17 mouse cellular contexts compared by ENCODE assay signal in genomic region chr11:94317515-94317914, GRCm38 (mm10). TPM values are rescaled to one million over a fixed set of nuclear protein-coding genes. Genes with fewer than 3 reads are reported as not detected.
DNase-seq lines count a peak whose midpoint lies in the region; ATAC-seq and TF ChIP-seq lines count a peak whose summit lies in the region.
"Had no signal": no experiment of that assay in that cellular context is flagged by ENCODE, and none has a peak within 500 bp of the region (broad histone marks: within the 10 kb centered on the region; RNA-seq: fewer than 3 reads in every experiment).

No protein-coding gene starts in this region.

- 64% methylated on average over 4 of the region's 4 CpGs for whole genome bisulfite sequencing in heart, embryonic 14.5 days
- 73% methylated on average over 4 of the region's 4 CpGs for WGBS in midbrain, embryonic 10.5 days
- 42% methylated on average over 4 of the region's 4 CpGs for WGBS in midbrain, embryonic 16.5 days

- H3K27ac ChIP-seq in heart, embryonic 14.5 days (replicated peaks in 1 of 2; ENCODE audit: control insufficient read depth in 1 of 2, insufficient read depth in 1 of 2, low read depth in 2 of 2, low read length in 2 of 2): no peak overlapping the region; a peak in 1 of 4 replicates
- H3K27ac ChIP-seq in midbrain, embryonic 10.5 days (replicated peaks): no peak overlapping the region
- no peak overlapping the region for H3K27ac ChIP-seq in midbrain, embryonic 16.5 days (ENCODE audit: low read length)
- H3K27ac ChIP-seq: hindbrain, postnatal 0 days; kidney, embryonic 15.5 days; left cerebral cortex, adult 2 months; limb, embryonic 15.5 days had no signal

- H3K36me3 ChIP-seq in heart, embryonic 14.5 days (ENCODE audit: control insufficient read depth, insufficient read depth, low read length): peaks cover 10% of the 10 kb centered on the region; the same call in 1 of the 2 replicates
- H3K36me3 ChIP-seq in midbrain, embryonic 10.5 days: peaks cover 37% of the 10 kb centered on the region
- no peaks in the 10 kb centered on the region for H3K36me3 ChIP-seq in midbrain, embryonic 16.5 days (ENCODE audit: control insufficient read depth, insufficient read depth, low read length)
- H3K36me3 ChIP-seq in myocyte (ENCODE audit: control insufficient read depth, insufficient read depth): no peaks in the 10 kb centered on the region

- no peak overlapping the region for H3K9ac ChIP-seq in heart, embryonic 14.5 days (ENCODE audit: low read length)
- H3K9ac ChIP-seq in midbrain, embryonic 16.5 days (ENCODE audit: low read depth, low read length): no peak overlapping the region
- H3K9ac ChIP-seq: kidney, embryonic 15.5 days; limb, embryonic 15.5 days had no signal

- H3K4me3 ChIP-seq in heart, embryonic 14.5 days (ENCODE audit: control insufficient read depth in 1 of 2, insufficient read depth in 1 of 2, low read depth in 1 of 2, low read length in 2 of 2): no peak overlapping the region
- peak overlapping the region; percentile 11; the same call in 1 of the 2 replicates for H3K4me3 ChIP-seq in midbrain, embryonic 10.5 days
- no peak overlapping the region for H3K4me3 ChIP-seq in midbrain, embryonic 16.5 days (ENCODE audit: low read depth, low read length)
- H3K4me3 ChIP-seq in myocyte: no peak overlapping the region
- H3K4me3 ChIP-seq: kidney, embryonic 15.5 days; left cerebral cortex, adult 2 months; limb, embryonic 15.5 days had no signal

- H3ac ChIP-seq in myocyte (ENCODE audit: control insufficient read depth, insufficient read length): no peak overlapping the region

- H3K27me3 ChIP-seq in heart, embryonic 14.5 days (ENCODE audit: control insufficient read depth, insufficient read depth, low read length): no peaks in the 10 kb centered on the region
- H3K27me3 ChIP-seq in midbrain, embryonic 10.5 days (ENCODE audit: low read depth, poor library complexity, severe bottlenecking): no peaks in the 10 kb centered on the region
- no peaks in the 10 kb centered on the region for H3K27me3 ChIP-seq in midbrain, embryonic 16.5 days (ENCODE audit: control insufficient read depth, insufficient read depth, low read depth, low read length)
- no peaks in the 10 kb centered on the region for H3K27me3 ChIP-seq in myocyte (ENCODE audit: control insufficient read depth, insufficient read depth, insufficient read length)
- H3K27me3 ChIP-seq: kidney, embryonic 15.5 days; limb, embryonic 15.5 days had no signal

- H3K4me2 ChIP-seq in heart, embryonic 14.5 days (ENCODE audit: low read length): 0 out of 2 replicates have a peak overlapping the region, but pooled peaks have one; percentile 0
- H3K4me2 ChIP-seq in midbrain, embryonic 16.5 days (ENCODE audit: low read length): no peak overlapping the region
- H3K4me2 ChIP-seq in myocyte (ENCODE audit: low read depth): peak overlapping the region; percentile 14
- H3K4me2 ChIP-seq: kidney, embryonic 15.5 days; limb, embryonic 15.5 days had no signal

- peaks cover 4 to 64% of the 10 kb centered on the region in 2 experiments; a peak in 3 of 4 replicates for H3K4me1 ChIP-seq in heart, embryonic 14.5 days (ENCODE audit: control insufficient read depth in 2 of 2, insufficient read depth in 2 of 2, low read length in 2 of 2)
- H3K4me1 ChIP-seq in midbrain, embryonic 10.5 days: peaks cover 60% of the 10 kb centered on the region
- peaks cover 51% of the 10 kb centered on the region for H3K4me1 ChIP-seq in midbrain, embryonic 16.5 days (ENCODE audit: control insufficient read depth, insufficient read depth, low read length)

- no peak for TF ChIP-seq POLR2A in myocyte (IDR thresholded peaks at IDR 0.05; ENCODE audit: insufficient read length, low read depth)

- ATAC-seq in heart, embryonic 14.5 days (ENCODE audit: insufficient number of reproducible peaks, insufficient read depth, low FRiP score, low read depth): no peak
- ATAC-seq in midbrain, embryonic 16.5 days: no peak
- ATAC-seq in granulocyte monocyte progenitor cell, adult 5-6 weeks (replicated peaks; ENCODE audit: poor library complexity, severe bottlenecking): peak; percentile 18; the same call in 1 of the 2 replicates
- ATAC-seq: hindbrain, postnatal 0 days had no signal

- H3K79me2 ChIP-seq in myocyte (ENCODE audit: control insufficient read depth, insufficient read depth): peaks cover 91% of the 10 kb centered on the region

- intact Hi-C loops in heart, postnatal 25 days (cut with DNase I): no loop called here

- H3K9me3 ChIP-seq in heart, embryonic 14.5 days (ENCODE audit: control insufficient read depth, low read length): no peaks in the 10 kb centered on the region
- H3K9me3 ChIP-seq in midbrain, embryonic 10.5 days (replicated peaks): no peaks in the 10 kb centered on the region
- H3K9me3 ChIP-seq in midbrain, embryonic 16.5 days (replicated peaks; ENCODE audit: control insufficient read depth, low read length, poor library complexity, severe bottlenecking): no peaks in the 10 kb centered on the region
- H3K9me3 ChIP-seq: kidney, embryonic 15.5 days; limb, embryonic 15.5 days had no signal

- DNase-seq in heart, postnatal 25 days (ENCODE audit: low spot score): no peak
- DNase-seq in midbrain, embryonic 10.5 days (ENCODE audit: low spot score): no peak
- no peak for DNase-seq in urinary bladder, adult 2 months (ENCODE audit: low spot score)
- DNase-seq: cerebellum, adult 8-10 months; right cerebral cortex, postnatal 25 days; thymus, adult 2 months had no signal

TF ChIP-seq in myocyte, 11 proteins besides CTCF, POLR2A, EP300 and RAD21:
- TF ChIP-seq MYOD1 (IDR thresholded peaks at IDR 0.05; ENCODE audit: control insufficient read depth in 1 of 3, insufficient read length in 2 of 3, low read depth in 2 of 3) (no peak), USF1 (IDR thresholded peaks at IDR 0.05; ENCODE audit: low read depth) (no peak), SRF (IDR thresholded peaks at IDR 0.05; ENCODE audit: control insufficient read depth, insufficient read length, low read depth) (no peak), REST (IDR thresholded peaks at IDR 0.05; ENCODE audit: insufficient read depth, insufficient read length) (no peak), TCF3 (IDR thresholded peaks at IDR 0.05; ENCODE audit: insufficient read length, low read depth) (no peak), E2F4 (IDR thresholded peaks at IDR 0.05; ENCODE audit: insufficient read depth) (no peak), POLR2AphosphoS2 (IDR thresholded peaks at IDR 0.05; ENCODE audit: insufficient read length, low read depth) (no peak), TCF12 (IDR thresholded peaks at IDR 0.05; ENCODE audit: insufficient read depth, poor library complexity, severe bottlenecking) (no peak), MYOG (IDR thresholded peaks at IDR 0.05; ENCODE audit: control insufficient read depth in 1 of 3, insufficient read depth in 1 of 3, insufficient read length in 2 of 3, low read depth in 2 of 3) (no peak), CEBPB (IDR thresholded peaks at IDR 0.05; ENCODE audit: insufficient read depth, poor library complexity, severe bottlenecking) (no peak), MAX (IDR thresholded peaks at IDR 0.05; ENCODE audit: low read depth) (no peak)

RNA-seq across cellular contexts. Expression of gene Luc7l3, which starts 4.3 kb away (rescaled TPM):
- polyA plus RNA-seq in heart, embryonic 14.5 days (2014; fragmentation: Nextera tagmentation; extraction: Ambion mirVana): 61.9 and 62.9 TPM in 2 replicates
- 10 to 100 TPM; 31.4 to 37.7 TPM for total RNA-seq in heart, postnatal 25 days (2021)
- 105 and 109 TPM in 2 replicates for polyA plus RNA-seq in midbrain, embryonic 10.5 days (2016; fragmentation: Nextera tagmentation; extraction: Ambion mirVana)
- 142 and 159 TPM in 2 replicates for polyA plus RNA-seq in midbrain, embryonic 16.5 days (2015; fragmentation: Nextera tagmentation; extraction: Ambion mirVana)
- total RNA-seq in granulocyte monocyte progenitor cell, adult 5-6 weeks (2014; fragmentation: Nextera tagmentation): 172 and 209 TPM in 2 replicates
- total RNA-seq in granulocyte monocyte progenitor cell, adult 5-6 weeks (2017): 335 and 378 TPM in 2 replicates
- polyA plus RNA-seq in myocyte (2012; fragmentation: generic; extraction: Trizol): 15.4 TPM
- polyA plus RNA-seq in urinary bladder, adult 2 months (2012; rRNA removed): 84.6 and 102 TPM in 2 replicates

RNA-seq across cellular contexts. Expression of gene Ankrd40, which starts 10.3 kb away (rescaled TPM):
- polyA plus RNA-seq in heart, embryonic 14.5 days (2014; fragmentation: Nextera tagmentation; extraction: Ambion mirVana): 46.1 and 59.2 TPM in 2 replicates
- 100 to 1,000 TPM; 263 to 280 TPM for total RNA-seq in heart, postnatal 25 days (2021)
- 11.1 and 12.9 TPM in 2 replicates for polyA plus RNA-seq in midbrain, embryonic 10.5 days (2016; fragmentation: Nextera tagmentation; extraction: Ambion mirVana)
- polyA plus RNA-seq in midbrain, embryonic 16.5 days (2015; fragmentation: Nextera tagmentation; extraction: Ambion mirVana): 8.5 and 10.2 TPM in 2 replicates
- 38.6 and 39.7 TPM in 2 replicates for total RNA-seq in granulocyte monocyte progenitor cell, adult 5-6 weeks (2014; fragmentation: Nextera tagmentation)
- total RNA-seq in granulocyte monocyte progenitor cell, adult 5-6 weeks (2017): 46.9 and 67.0 TPM in 2 replicates
- 105 TPM for polyA plus RNA-seq in myocyte (2012; fragmentation: generic; extraction: Trizol)
- 65.6 and 75.4 TPM in 2 replicates for polyA plus RNA-seq in urinary bladder, adult 2 months (2012; rRNA removed)

RNA-seq across cellular contexts. Expression of gene Gm21885, which starts 35.8 kb away (rescaled TPM):
- polyA plus RNA-seq in heart, embryonic 14.5 days (2014; fragmentation: Nextera tagmentation; extraction: Ambion mirVana): 0.36 and 1.1 TPM in 2 replicates
- total RNA-seq in heart, postnatal 25 days (2021): not detected
- not detected in 2 replicates for polyA plus RNA-seq in midbrain, embryonic 10.5 days (2016; fragmentation: Nextera tagmentation; extraction: Ambion mirVana)
- 0.95 TPM in 1 of 2 replicates, not detected in the other for polyA plus RNA-seq in midbrain, embryonic 16.5 days (2015; fragmentation: Nextera tagmentation; extraction: Ambion mirVana)
- not detected in 2 replicates for total RNA-seq in granulocyte monocyte progenitor cell, adult 5-6 weeks (2014; fragmentation: Nextera tagmentation)
- total RNA-seq in granulocyte monocyte progenitor cell, adult 5-6 weeks (2017): not detected in 2 replicates
- not detected for polyA plus RNA-seq in myocyte (2012; fragmentation: generic; extraction: Trizol)
- not detected in 2 replicates for polyA plus RNA-seq in urinary bladder, adult 2 months (2012; rRNA removed)
- total RNA-seq: adrenal gland, adult 18-20 months; hindbrain, postnatal 0 days; layer of hippocampus, adult 18-20 months; left cerebral cortex, adult 2 months; megakaryocyte-erythroid progenitor cell, adult 5-6 weeks had no signal
- polyA plus RNA-seq: hindbrain, postnatal 0 days; kidney, embryonic 15.5 days; thymus, adult 2 months had no signal
